Mouse (Mus musculus): ENCODE measurements around the gene Krtap3-2.

DNA sequence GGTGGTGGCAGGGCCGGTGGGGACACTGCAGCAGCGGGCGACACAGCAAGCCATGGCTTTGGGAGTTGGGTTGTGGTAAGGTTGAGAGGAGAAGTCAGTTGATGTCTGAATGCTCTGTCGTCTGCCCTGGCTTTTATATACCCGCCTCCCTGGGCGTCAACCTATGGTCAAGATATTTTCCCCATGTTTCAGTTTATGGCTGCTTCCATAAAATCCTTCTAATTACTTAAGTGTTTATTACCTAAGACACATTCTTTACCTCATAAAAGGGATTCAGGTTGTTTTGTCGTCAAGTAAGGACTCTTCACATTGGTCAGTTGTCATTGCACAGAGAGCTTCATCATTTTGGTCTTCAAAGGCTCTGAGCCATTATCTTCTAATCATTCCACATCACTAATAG lies 9.9 kb upstream of the Krtap3-2 start, which contains the start of gene Krtap3-1:
- TF ChIP-seq CTCF (IDR thresholded peaks at IDR 0.05; ENCODE audit: low read depth) = no peak
- TF ChIP-seq EP300 (IDR thresholded peaks at IDR 0.05; ENCODE audit: low read depth) = no peak
